Mouse (Mus musculus) v-Abl transformed pro-B cells (cell line): ENCODE measurements around the gene Gas7.

Experiments
- in situ Hi-C, 2 experiments: fragments of 400-800 bp; cut with MboI; formaldehyde crosslinking; loops; one replicate each; pipeline ENCODE4 v1.15.1; 2025; ENCODE audit not compliant: unreplicated experiment in 2 of 2

Gas7 gene

GRCm38 (mm10) chr11:67600710-67601430 lies 145.6 kb downstream of the Gas7 start:
- in situ Hi-C loops, result no loop called here

- in situ Hi-C loops, result no loop called here
Observed at GRCm38 (mm10) chr11:67602711-67603369, 147.6 kb downstream of the Gas7 start.

GRCm38 (mm10) chr11:67604481-67604880 lies 149.2 kb downstream of the Gas7 start:
- in situ Hi-C loops, result no loop called here

GRCm38 (mm10) chr11:67608114-67608683 lies 153.0 kb downstream of the Gas7 start:
- in situ Hi-C loops, result no loop called here

- in situ Hi-C loops, result no loop called here
Observed at GRCm38 (mm10) chr11:67612158-67612839, 157.1 kb downstream of the Gas7 start.

- in situ Hi-C loops, result no loop called here
Observed at GRCm38 (mm10) chr11:67616557-67617239, 161.5 kb downstream of the Gas7 start.

GRCm38 (mm10) chr11:67622340-67622739 lies 167.1 kb downstream of the Gas7 start:
- in situ Hi-C loops, result no loop called here

- in situ Hi-C loops, result no loop called here
Observed at GRCm38 (mm10) chr11:67627179-67627578, 171.9 kb downstream of the Gas7 start.

- in situ Hi-C loops, result no loop called here
Observed at GRCm38 (mm10) chr11:67628522-67628921, 173.3 kb downstream of the Gas7 start.

- in situ Hi-C loops, result no loop called here
Observed at GRCm38 (mm10) chr11:67632906-67633305, 177.7 kb downstream of the Gas7 start.

- in situ Hi-C loops, result no loop called here
Observed at GRCm38 (mm10) chr11:67633620-67634229, 178.5 kb downstream of the Gas7 start.

GRCm38 (mm10) chr11:67636201-67636600 lies 181.0 kb downstream of the Gas7 start:
- in situ Hi-C loops, result no loop called here

- in situ Hi-C loops, result no loop called here
Observed at GRCm38 (mm10) chr11:67636905-67637586, 181.8 kb downstream of the Gas7 start.

- in situ Hi-C loops, result no loop called here
Observed at GRCm38 (mm10) chr11:67638401-67638800, 183.2 kb downstream of the Gas7 start.

GRCm38 (mm10) chr11:67640299-67640698 lies 185.1 kb downstream of the Gas7 start:
- in situ Hi-C loops, result loop anchor here (10.0 kb wide), 2 partner anchors 215 to 265 kb away; no protein-coding TSS in a partner anchor

GRCm38 (mm10) chr11:67642421-67642820 lies 187.2 kb downstream of the Gas7 start:
- in situ Hi-C loops, result loop anchor here (10.0 kb wide), 2 partner anchors 218 to 268 kb away; no protein-coding TSS in a partner anchor

GRCm38 (mm10) chr11:67642835-67643234 lies 187.6 kb downstream of the Gas7 start:
- in situ Hi-C loops, result loop anchor here (10.0 kb wide), 2 partner anchors 218 to 268 kb away; no protein-coding TSS in a partner anchor

- in situ Hi-C loops, result loop anchor here (10.0 kb wide), 2 partner anchors 219 to 269 kb away; no protein-coding TSS in a partner anchor
Observed at GRCm38 (mm10) chr11:67643465-67643864, 188.2 kb downstream of the Gas7 start.

GRCm38 (mm10) chr11:67644632-67645149 lies 189.5 kb downstream of the Gas7 start:
- in situ Hi-C loops, result loop anchor here (5.0 to 10.0 kb wide), 5 partner anchors 107 to 270 kb away; no protein-coding TSS in a partner anchor
